Mouse (Mus musculus): ENCODE results near the gene Arhgap1. TPM values are rescaled to one million over a fixed set of nuclear protein-coding genes. Genes with fewer than 3 reads are reported as not detected.
A peak's percentile ranks its signal among the peaks of the same experiment; 100 is the strongest.

Gene Arhgap1
- polyA plus RNA-seq, 1 experiment from 2014 or later, result 151 TPM

DNA sequence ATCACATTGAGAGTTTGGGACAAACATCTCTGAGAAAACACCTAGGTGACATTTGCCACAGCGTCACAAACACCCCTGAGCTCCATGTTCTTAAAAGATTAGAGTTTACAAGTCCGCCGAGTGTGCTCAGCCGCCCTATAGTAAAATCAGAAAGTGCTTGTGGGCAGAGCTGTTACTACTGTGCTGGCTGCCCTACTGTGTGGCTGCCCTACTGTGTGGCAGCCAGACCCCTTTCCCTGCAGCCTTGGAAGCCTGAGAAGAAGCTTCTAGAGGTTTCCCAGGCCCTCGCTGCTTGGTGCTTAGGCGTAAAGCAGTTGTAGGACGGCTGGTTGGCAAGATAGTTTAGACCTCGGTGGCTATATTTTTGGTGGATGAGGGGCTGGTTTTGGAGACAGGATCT is 10.0 kb downstream of the Arhgap1 start:
- ATAC-seq, result no peak
- H3K27me3 ChIP-seq (replicated peaks; ENCODE audit: insufficient read depth, low read length), result no peaks in the 10 kb centered on the region

DNA sequence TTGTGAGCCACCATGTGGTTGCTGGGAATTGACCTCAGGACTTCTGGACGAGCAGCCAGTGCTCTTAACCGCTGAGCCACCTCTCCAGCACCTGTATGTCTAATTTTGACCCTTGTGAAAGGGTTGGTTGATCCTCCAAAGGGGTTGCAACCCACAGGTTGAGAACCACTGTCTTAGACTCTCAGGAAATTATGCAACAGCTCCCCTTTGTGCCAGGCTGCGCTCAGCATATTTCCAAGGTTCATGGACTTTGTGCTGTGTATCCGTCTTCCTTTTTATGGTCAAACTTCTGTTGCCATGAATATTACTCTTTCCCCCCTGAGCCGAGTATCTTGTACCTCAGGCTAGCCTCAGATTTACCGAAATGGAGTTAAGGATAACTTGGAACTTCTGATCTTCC is 11.3 kb downstream of the Arhgap1 start:
- no peak for ATAC-seq
- whole genome bisulfite sequencing, result 87% methylated on average over 6 of the region's 6 CpGs
- Histone ChIP-seq H3K36me3 (ENCODE audit: insufficient read depth, low read length) (peaks cover 64% of the 10 kb centered on the region), H3K27me3 (replicated peaks; ENCODE audit: insufficient read depth, low read length) (no peaks in the 10 kb centered on the region), H3K4me1 (ENCODE audit: insufficient read depth, low read depth, low read length) (0 out of 2 replicates have a peak, but pooled peaks cover 3% of the 10 kb centered on the region), H3K4me2 (replicated peaks; ENCODE audit: low read depth, low read length) (no peak overlapping the region), H3K27ac (ENCODE audit: low read length) (no peak overlapping the region), H3K4me3 (ENCODE audit: low read depth, low read length) (no peak overlapping the region), H3K9me3 (ENCODE audit: low read length) (no peaks in the 10 kb centered on the region), H3K9ac (replicated peaks; ENCODE audit: low read depth) (no peak overlapping the region)
- no peak for DNase-seq (ENCODE audit: low spot score)
- TF ChIP-seq EP300 (IDR thresholded peaks at IDR 0.05) (no peak), CTCF (IDR thresholded peaks at IDR 0.05) (no peak)

More for the DNA sequence above, 10.0 kb downstream of the Arhgap1 start:
- no peak for DNase-seq (ENCODE audit: low spot score)
- WGBS, result 95% methylated on average over 8 of the region's 8 CpGs
- Histone ChIP-seq H3K9ac (replicated peaks; ENCODE audit: low read depth) (no peak overlapping the region), H3K27ac (ENCODE audit: low read length) (no peak overlapping the region), H3K9me3 (ENCODE audit: low read length) (no peaks in the 10 kb centered on the region), H3K4me2 (replicated peaks; ENCODE audit: low read depth, low read length) (no peak overlapping the region), H3K4me3 (ENCODE audit: low read depth, low read length) (no peak overlapping the region), H3K36me3 (ENCODE audit: insufficient read depth, low read length) (peaks cover 77% of the 10 kb centered on the region), H3K4me1 (ENCODE audit: insufficient read depth, low read depth, low read length) (peaks cover 12% of the 10 kb centered on the region; the same call in 1 of the 2 replicates)
- TF ChIP-seq EP300 (IDR thresholded peaks at IDR 0.05), result no peak
- no peak for TF ChIP-seq CTCF (IDR thresholded peaks at IDR 0.05)

DNA sequence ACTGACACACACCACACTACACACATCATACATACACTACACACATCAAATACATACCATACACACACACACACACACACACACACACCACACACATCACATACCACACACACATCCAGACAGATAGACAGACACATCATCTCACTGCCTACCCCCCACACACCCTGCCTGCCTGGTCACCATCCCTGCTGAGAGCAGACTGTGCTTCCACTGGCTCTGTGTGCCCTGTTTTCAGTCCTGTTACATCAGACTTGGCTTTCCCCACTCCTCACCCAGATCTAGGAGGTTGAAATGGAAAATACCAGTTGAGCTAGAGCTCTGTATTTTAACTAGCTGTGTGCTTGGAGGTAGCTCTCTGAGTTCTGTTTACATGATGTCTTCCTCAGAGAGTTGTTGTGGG is 15.1 kb downstream of the Arhgap1 start:
- Histone ChIP-seq H3K4me3 (ENCODE audit: low read depth, low read length) (no peak overlapping the region), H3K36me3 (ENCODE audit: insufficient read depth, low read length) (peaks cover 61% of the 10 kb centered on the region), H3K27ac (ENCODE audit: low read length) (no peak overlapping the region), H3K4me2 (replicated peaks; ENCODE audit: low read depth, low read length) (no peak overlapping the region), H3K4me1 (ENCODE audit: insufficient read depth, low read depth, low read length) (no peaks in the 10 kb centered on the region), H3K27me3 (replicated peaks; ENCODE audit: insufficient read depth, low read length) (no peaks in the 10 kb centered on the region), H3K9ac (replicated peaks; ENCODE audit: low read depth) (no peak overlapping the region), H3K9me3 (ENCODE audit: low read length) (no peaks in the 10 kb centered on the region)
- DNase-seq (ENCODE audit: low spot score) (no peak), ATAC-seq (no peak)
- TF ChIP-seq CTCF (IDR thresholded peaks at IDR 0.05) (no peak), EP300 (IDR thresholded peaks at IDR 0.05) (no peak)

GRCm38 (mm10) chr2:91666386-91666910 is 16.8 kb downstream of the Arhgap1 start:
- ATAC-seq, result no peak
- TF ChIP-seq EP300 (IDR thresholded peaks at IDR 0.05), result no peak
- TF ChIP-seq CTCF (IDR thresholded peaks at IDR 0.05), result no peak
- WGBS, result 89% methylated on average over 6 of the region's 6 CpGs

DNA sequence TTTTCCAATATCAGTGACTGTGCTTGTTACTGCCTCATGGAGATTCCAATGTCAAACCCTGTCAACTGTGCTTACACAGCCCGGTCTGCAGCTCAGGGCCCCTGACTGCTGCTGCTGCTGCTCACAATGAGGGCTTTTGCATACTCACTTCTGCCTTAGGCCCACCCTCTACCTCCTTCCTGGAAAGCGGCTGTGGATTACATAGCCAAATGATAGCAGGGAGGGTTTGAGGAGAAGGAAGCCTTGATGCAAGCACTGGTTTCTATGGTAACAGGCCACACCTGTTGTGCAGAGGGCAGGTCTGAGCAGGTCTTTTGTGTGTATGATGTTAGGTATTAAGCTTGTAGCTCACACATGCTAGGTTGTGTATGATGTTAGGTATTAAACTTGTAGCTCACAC is 18.1 kb downstream of the Arhgap1 start:
- H3K27me3 ChIP-seq (replicated peaks; ENCODE audit: insufficient read depth, low read length), result no peaks in the 10 kb centered on the region
- H3K4me3 ChIP-seq (ENCODE audit: low read depth, low read length), result no peak overlapping the region
- H3K9ac ChIP-seq (replicated peaks; ENCODE audit: low read depth), result no peak overlapping the region
- no peak for TF ChIP-seq EP300 (IDR thresholded peaks at IDR 0.05)
- no peak for TF ChIP-seq CTCF (IDR thresholded peaks at IDR 0.05)
- 56% methylated on average over 2 of the region's 2 CpGs for whole genome bisulfite sequencing
- H3K36me3 ChIP-seq (ENCODE audit: insufficient read depth, low read length), result peaks cover 46% of the 10 kb centered on the region
- DNase-seq (ENCODE audit: low spot score) (no peak), ATAC-seq (peak; percentile 37)
- no peaks in the 10 kb centered on the region for H3K9me3 ChIP-seq (ENCODE audit: low read length)
- no peak overlapping the region for H3K27ac ChIP-seq (ENCODE audit: low read length)
- no peaks in the 10 kb centered on the region for H3K4me1 ChIP-seq (ENCODE audit: insufficient read depth, low read depth, low read length)
- no peak overlapping the region for H3K4me2 ChIP-seq (replicated peaks; ENCODE audit: low read depth, low read length)

More at GRCm38 (mm10) chr2:91666386-91666910, 16.8 kb downstream of the Arhgap1 start:
- H3K27me3 ChIP-seq (replicated peaks; ENCODE audit: insufficient read depth, low read length), result no peaks in the 10 kb centered on the region
- no peak overlapping the region for H3K9ac ChIP-seq (replicated peaks; ENCODE audit: low read depth)
- no peak overlapping the region for H3K4me2 ChIP-seq (replicated peaks; ENCODE audit: low read depth, low read length)
- no peaks in the 10 kb centered on the region for H3K4me1 ChIP-seq (ENCODE audit: insufficient read depth, low read depth, low read length)
- no peaks in the 10 kb centered on the region for H3K9me3 ChIP-seq (ENCODE audit: low read length)
- no peak overlapping the region for H3K4me3 ChIP-seq (ENCODE audit: low read depth, low read length)
- peaks cover 58% of the 10 kb centered on the region for H3K36me3 ChIP-seq (ENCODE audit: insufficient read depth, low read length)
- DNase-seq (ENCODE audit: low spot score), result no peak
- no peak overlapping the region for H3K27ac ChIP-seq (ENCODE audit: low read length)

GRCm38 (mm10) chr2:91669326-91669725 is 19.7 kb downstream of the Arhgap1 start:
- DNase-seq (ENCODE audit: low spot score) (no peak), ATAC-seq (no peak)
- Histone ChIP-seq H3K4me1 (ENCODE audit: insufficient read depth, low read depth, low read length) (no peaks in the 10 kb centered on the region), H3K27me3 (replicated peaks; ENCODE audit: insufficient read depth, low read length) (no peaks in the 10 kb centered on the region), H3K4me3 (ENCODE audit: low read depth, low read length) (no peak overlapping the region), H3K36me3 (ENCODE audit: insufficient read depth, low read length) (peaks cover 32% of the 10 kb centered on the region), H3K9me3 (ENCODE audit: low read length) (no peaks in the 10 kb centered on the region), H3K9ac (replicated peaks; ENCODE audit: low read depth) (no peak overlapping the region), H3K27ac (ENCODE audit: low read length) (no peak overlapping the region), H3K4me2 (replicated peaks; ENCODE audit: low read depth, low read length) (no peak overlapping the region)
- TF ChIP-seq CTCF (IDR thresholded peaks at IDR 0.05) (no peak), EP300 (IDR thresholded peaks at IDR 0.05) (no peak)
- 89% methylated on average over 8 of the region's 8 CpGs for WGBS

GRCm38 (mm10) chr2:91670038-91670437 is 20.4 kb downstream of the Arhgap1 start:
- ATAC-seq (no peak), DNase-seq (ENCODE audit: low spot score) (no peak)
- Histone ChIP-seq H3K36me3 (ENCODE audit: insufficient read depth, low read length) (peaks cover 39% of the 10 kb centered on the region), H3K4me3 (ENCODE audit: low read depth, low read length) (no peak overlapping the region), H3K4me2 (replicated peaks; ENCODE audit: low read depth, low read length) (no peak overlapping the region), H3K9me3 (ENCODE audit: low read length) (no peaks in the 10 kb centered on the region), H3K27ac (ENCODE audit: low read length) (no peak overlapping the region), H3K9ac (replicated peaks; ENCODE audit: low read depth) (no peak overlapping the region), H3K4me1 (ENCODE audit: insufficient read depth, low read depth, low read length) (no peaks in the 10 kb centered on the region), H3K27me3 (replicated peaks; ENCODE audit: insufficient read depth, low read length) (no peaks in the 10 kb centered on the region)
- TF ChIP-seq CTCF (IDR thresholded peaks at IDR 0.05) (no peak), EP300 (IDR thresholded peaks at IDR 0.05) (no peak)
- 85% methylated on average over 6 of the region's 6 CpGs for WGBS

All from lung, postnatal 0 days (tissue).